Mouse (Mus musculus) left cerebral cortex, adult 11 months (tissue): ENCODE data around the gene Kif5c.

Source experiments
- DNase-seq: peaks from one replicate; pipeline ENCODE4 v3.0.0; 2022; ENCODE audit warnings: low spot score

Gene Kif5c

DNA sequence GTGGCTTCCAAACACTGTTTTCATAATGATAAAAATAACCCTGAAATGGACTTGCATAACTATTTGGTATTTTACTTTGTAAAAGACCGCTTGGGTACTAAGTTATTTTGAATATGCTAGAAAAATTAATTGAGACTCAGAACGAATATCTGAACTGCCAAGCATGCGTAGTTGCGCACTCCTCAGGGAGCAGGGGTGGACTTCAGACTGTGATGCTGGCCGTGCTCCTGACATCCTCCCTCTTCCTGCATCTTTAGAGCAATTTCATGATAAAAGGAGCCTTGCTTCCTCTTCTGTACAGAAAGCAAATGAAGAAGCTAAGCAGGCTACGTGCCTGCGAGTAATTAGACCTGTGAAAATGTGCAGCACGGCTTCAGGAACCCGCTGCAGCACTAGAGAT, 101.2 kb downstream of the Kif5c start:
- DNase-seq = no peak

DNA sequence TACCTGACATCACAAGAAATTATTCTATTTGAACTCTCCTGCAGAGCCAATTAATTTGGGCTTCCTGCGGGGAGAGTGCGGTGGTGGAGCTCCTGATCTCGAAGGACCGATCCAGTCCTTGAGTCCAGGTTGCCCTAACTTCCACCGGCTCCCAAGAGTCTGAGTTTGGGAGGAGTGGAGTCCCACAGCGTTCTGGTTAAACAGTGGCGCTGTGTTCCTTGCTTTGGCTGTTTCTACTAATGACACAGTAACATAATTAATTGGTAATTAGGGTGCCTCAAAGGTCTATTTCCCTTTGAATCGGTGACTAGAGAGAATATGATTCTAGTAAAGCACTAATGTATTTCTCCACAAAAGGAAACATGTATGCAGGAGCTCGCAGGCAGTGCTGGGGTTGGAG, 103.2 kb downstream of the Kif5c start:
- DNase-seq = no peak

DNA sequence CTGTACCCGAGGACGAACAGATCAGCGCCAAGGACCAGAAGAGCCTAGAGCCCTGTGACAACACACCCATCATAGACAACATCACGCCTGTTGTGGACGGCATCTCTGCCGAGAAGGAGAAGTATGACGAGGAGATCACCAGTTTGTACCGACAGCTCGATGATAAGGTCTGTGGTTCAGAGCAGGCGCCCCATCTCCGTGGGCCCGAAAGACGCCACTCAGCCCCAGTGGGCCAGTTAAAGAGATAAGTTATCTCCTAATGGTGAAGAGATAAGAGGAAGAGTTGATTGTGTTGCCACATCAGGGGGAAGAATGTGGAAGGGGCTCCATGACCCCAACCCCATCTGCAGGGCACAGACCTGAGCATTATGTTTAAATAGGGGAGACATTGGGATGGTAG, 103.9 kb downstream of the Kif5c start:
- DNase-seq = no peak

DNA sequence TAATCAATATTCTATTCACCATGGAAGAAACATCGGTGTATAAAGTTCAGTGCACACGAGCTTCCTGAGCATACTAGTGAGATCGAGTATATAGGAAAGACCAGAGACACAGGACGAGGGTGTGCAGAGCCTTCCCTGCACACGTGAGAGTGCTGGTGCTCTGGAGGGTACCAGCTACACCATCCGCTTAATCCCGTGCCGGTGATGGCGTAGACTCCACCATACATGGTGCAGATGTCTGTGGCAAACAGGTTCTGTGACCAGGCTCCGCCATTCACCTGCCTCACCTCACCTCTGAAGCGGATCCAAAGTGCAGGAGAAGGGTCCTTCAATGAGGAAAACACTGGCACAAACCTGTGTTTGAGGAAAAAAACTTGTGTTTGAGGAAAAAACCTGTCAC, 107.6 kb downstream of the Kif5c start:
- no peak for DNase-seq

DNA sequence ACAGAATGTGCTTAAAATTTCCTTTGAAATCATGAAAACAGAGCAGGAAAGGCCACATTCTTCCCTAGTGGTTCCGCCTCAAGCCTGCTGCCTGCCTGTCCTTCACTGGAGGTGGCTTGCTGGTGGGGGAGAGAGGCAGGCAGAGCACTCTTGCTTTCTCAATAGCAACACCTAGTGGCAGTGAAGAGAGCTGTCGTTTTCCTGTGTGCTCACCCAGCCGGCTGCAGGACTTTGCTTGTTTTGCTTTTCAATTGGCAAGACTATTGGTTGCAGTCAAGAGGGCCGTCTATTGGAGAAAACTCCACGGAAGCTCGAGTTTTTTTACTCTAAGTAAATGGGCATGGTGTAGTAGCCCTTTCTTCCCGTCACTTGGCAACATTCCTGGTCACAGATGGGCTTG, 108.1 kb downstream of the Kif5c start:
- DNase-seq = peak; percentile 53

DNA sequence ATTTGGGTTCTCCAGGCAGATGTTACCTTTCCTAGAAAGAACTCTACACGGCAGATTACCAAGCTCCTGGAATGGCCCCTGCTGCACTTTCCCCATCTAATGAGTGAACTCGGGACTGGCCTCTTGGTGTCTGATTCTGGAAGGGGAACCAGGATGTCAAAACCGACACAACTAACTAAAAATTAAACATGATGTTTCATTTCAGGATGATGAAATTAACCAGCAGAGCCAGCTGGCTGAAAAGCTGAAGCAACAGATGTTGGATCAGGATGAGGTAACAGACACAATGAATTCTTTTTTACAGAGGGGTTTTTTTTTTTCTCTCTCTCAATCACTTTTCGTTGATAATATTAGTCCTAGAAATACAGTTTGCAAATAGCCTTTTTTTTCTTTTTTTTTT, 108.6 kb downstream of the Kif5c start:
- DNase-seq = no peak

DNA sequence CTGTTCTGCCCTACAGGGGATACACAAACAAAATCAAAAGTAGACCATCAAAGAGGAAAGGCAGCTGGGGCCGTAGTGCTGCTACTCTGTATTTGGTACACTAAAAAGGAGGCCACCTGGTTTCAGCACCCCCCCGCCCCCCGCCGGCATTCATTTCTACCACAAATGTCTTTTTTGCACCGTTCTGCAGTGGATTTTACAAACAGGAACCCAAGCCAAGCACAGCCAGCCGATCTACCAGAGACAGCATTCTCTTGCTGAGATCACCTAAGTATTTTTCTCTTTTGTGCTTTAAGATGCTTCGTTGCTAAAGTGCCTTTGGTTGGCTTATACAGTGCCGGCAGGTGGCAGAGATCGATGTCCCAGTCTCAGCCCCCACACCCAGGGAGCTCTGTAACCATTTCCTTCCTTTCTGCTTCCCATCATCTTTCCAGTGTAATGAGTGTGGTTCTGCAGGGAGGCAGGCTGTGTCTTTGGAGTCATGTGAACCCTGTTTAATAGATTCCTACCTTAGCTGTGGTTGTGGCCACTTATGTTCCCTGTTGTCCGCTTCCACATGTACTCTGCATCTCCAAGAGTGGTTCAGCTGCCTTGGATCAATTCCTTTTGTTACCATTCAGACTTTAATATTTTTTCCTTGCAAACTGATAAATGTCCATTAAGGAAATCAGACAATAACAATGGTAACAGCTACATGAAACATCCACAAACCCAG, 110.0 kb downstream of the Kif5c start:
- no peak for DNase-seq

DNA sequence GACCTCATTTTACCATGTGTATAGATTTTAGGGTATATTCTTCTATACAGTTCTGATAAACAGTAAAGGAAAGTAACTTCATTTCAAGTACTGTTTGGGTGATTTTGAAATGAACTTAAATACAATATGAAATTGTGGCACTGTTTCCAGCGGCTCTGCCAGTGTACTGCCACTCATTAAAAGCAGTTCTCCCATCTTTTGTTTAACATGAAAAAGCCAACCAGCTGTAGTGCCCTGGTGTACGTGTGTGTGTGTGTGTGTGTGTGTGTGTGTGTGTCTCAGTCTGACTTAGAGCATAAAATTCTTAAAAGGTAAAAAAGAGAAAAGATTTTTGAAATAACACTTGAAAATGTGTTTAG, 110.5 kb downstream of the Kif5c start:
- DNase-seq = no peak

DNA sequence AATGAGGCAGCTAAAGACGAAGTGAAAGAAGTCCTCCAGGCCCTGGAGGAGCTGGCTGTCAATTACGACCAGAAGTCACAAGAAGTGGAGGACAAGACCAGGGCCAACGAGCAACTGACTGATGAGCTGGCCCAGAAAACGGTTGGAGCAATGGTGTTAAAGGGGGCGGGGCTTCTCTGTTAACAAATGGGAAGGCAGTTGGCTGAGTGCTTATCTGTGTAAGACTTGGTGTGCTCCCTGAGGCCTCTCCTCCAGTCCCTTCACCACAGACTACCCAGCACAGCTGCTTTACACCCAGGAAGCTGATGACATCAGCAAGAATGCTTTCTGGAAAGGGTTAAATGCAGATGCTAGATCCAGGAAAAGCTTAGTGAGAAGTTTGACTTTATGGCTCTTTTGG, 111.1 kb downstream of the Kif5c start:
- DNase-seq = no peak

DNA sequence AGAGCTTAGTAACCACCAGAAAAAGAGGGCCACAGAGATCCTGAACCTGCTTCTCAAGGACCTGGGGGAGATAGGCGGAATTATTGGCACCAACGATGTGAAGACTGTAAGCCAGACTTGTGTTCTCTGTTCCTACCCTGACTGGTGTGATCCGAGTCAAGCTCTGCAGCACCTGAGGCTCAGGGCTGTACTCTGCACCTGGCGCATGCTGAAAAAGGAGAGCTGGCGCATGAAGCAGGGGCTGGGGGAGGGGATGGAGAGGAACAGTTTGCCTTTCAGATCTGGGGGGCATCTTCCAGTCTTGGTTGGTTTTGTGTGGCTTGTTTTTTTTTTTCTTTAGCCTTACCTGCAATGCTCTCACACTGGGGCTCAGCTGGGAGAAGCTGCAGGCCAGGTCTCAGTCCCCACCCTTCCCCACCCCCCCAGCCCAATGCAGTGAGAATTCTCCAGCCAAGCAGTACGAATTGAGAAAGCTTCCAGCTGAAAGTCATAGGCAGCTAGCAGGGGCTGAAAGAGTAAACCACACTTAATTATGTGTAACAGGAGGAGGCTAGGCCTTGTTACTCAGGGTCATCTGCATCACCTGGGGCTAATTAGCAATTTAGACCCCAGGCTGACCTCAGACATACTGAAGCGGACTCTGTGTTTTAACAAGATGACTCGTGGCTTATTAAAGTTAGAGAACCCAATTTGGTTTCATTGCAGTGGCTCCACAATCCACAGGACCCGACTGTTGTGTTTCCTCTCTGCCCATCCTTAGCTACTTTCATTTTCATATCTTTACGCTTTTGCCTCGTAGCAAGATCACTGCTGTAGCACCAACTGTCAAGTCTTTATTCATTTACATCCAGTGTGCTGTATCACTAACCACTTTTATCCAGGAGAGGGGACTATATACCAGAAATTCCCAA, 113.9 kb downstream of the Kif5c start:
- no peak for DNase-seq

DNA sequence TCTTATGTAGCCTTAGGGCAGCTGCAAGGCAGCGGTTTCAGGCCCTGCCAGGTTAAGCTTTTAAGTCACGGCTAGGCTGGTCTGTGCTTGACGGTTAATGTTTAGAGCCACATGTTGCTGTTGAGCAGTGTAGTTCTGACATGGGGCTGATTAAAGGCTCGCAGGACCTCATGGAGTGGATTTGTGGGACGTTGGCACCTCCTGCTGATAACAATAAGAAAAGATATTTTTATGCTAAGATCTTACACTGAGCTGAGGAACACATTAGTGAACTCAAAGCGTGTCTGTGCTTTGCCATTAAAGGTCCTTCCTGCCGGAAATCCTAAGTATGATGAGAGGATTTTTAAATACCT, 114.5 kb downstream of the Kif5c start:
- no peak for DNase-seq

DNA sequence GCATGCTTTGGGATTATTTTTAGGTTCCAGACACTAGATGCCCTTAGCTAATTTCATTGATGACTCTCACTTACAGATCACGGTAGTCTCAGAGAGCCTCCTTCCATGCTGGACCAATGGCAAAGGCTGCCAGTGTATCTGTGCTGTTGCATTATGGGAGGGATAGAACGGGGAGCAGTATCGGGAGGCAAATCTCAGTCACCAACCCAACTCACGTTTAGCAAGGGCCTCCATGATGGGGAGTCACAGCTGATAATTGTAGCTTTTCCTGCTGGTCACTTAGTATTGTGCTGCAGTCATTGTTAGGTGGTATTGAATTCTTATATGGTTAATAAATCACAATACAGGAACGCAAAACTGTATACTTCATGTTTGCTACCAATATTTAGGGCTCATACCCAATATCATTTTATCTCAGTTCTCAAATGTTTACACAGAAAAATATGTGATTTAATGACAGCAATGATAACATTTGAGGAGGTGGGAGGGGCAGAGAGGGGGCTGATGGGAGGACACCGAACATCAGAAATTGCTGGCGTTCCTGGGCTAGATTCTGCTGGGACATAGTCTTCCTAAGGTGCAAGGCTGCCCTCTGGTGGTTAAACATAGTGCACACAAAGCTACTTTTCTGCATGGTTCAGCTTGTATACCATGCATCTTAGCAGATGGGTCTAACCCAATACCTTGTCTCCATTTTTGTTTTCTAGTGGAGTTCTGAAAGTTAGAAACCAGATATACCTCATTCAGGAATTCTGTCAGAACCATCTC, 115.1 kb downstream of the Kif5c start:
- DNase-seq = peak; percentile 73

DNA sequence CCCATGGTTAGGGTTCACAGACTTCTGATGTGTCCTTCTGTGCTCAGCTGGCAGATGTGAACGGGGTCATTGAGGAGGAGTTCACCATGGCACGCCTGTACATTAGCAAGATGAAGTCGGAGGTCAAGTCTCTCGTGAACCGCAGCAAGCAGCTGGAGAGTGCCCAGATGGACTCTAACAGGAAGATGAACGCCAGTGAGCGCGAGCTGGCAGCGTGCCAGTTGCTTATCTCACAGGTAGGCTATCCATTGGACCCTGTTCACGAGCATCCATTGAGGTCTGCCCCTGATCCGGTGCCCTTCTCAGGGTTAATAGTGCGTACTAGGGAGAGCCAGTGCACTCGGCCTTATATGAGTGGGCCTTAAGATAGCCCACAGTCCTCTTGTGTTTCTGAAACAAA, 116.3 kb downstream of the Kif5c start:
- no peak for DNase-seq

DNA sequence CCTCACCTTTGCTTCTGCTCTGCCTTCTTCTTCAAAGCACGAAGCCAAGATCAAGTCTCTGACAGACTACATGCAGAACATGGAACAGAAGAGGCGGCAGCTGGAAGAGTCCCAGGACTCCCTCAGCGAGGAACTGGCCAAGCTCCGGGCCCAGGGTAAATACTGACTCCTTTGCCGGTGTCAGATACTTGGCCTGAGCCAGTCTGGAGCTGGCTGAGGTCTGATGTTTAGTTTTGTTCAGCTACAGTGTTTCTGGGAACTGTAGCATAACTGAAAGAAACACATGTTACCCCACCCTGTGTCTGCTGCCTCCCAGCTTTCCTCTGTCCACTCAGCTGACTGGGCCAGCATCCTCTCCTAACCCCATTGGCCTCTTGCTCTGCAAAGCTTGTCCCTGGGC, 119.9 kb downstream of the Kif5c start:
- no peak for DNase-seq

DNA sequence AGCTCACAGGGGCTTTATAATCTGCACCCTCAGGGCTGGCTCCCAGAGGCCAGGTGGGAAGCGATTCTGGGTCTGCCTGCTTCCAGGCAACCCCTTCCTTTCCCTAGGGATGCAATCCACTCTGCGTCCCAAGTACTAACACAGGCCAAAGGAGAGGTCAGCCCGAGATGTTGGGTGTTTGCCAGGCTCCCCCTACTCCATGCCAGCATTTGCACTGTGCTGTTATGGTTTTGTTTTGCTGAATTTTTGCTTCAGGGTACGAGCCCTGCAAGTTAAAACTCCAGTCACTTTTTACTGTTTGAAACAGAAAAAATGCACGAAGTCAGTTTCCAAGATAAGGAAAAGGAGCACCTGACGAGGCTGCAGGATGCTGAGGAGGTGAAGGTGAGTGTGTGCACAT, 121.9 kb downstream of the Kif5c start:
- no peak for DNase-seq

DNA sequence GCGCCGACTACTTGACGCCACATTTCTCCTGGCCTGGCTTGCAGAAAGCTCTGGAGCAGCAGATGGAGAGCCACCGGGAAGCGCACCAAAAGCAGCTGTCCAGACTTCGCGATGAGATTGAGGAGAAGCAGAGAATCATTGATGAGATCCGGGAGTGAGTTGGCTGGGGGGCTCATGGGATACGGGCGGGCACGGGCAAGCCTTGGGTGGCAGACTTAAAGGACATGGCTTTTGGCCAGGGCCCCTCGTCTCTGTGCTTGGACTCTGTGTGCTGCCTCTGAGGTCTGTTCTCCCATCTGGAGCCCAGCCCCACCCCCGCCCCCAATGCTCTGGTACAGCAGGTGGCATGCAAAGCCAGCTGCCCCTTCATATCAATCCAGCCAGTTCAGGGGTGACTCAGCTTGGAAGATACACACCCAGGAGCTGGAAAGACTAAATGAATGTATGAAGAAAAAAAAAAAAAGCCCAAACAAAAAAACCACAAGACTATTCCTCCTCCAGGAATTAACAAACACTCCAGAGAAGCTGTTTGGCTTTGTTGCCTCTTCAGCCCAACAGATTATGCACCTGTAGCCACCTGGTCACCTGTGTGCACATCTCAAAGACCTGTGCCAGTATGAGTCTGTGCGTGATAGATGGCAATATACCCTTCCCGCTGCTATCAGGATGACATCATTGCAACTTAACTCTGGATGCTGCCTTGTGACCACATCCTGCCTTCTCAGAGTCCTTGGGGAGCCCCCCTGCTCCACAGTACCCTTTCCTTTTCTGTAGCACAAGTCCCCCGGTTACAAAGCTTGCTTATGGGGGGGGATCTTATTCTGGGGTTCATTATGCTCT, 123.0 kb downstream of the Kif5c start:
- DNase-seq = no peak

DNA sequence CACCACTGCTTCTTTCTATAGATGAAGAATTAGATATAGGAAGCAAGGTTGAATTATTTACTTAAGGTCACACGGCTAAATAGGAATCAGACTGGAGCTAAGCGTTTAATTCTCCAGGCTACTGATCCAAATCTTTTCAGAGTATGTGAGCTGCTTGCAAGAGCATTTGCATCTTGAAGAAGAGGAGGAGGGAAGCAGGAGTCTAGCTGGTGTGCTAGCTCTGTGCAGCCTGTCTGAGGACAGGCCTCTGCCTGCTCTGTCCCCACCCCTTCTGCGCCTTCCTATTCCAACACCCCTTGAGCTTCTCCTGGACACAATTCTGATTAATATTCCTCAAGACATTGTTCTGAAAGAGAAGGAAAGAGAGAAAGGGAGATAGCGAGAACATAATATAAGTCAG, 123.8 kb downstream of the Kif5c start:
- no peak for DNase-seq

DNA sequence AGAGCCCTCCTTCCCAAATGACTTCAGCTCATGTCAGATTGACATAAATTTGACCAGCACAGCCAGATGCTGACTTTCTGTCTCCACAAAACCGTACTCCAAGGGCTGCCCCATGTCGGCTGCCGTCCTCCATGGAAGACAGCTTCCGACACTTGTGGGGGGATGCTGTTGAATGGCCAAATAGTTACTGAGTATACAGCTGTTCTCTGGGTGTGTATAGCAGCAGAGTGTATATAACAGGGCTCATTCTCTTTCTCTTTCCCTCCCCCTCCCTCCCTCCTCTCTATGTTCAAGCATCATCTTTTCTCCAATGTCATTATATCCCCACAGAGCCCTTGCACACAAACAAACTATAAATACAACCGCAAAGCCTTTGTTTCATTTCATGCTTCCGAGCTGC, 124.7 kb downstream of the Kif5c start:
- no peak for DNase-seq

DNA sequence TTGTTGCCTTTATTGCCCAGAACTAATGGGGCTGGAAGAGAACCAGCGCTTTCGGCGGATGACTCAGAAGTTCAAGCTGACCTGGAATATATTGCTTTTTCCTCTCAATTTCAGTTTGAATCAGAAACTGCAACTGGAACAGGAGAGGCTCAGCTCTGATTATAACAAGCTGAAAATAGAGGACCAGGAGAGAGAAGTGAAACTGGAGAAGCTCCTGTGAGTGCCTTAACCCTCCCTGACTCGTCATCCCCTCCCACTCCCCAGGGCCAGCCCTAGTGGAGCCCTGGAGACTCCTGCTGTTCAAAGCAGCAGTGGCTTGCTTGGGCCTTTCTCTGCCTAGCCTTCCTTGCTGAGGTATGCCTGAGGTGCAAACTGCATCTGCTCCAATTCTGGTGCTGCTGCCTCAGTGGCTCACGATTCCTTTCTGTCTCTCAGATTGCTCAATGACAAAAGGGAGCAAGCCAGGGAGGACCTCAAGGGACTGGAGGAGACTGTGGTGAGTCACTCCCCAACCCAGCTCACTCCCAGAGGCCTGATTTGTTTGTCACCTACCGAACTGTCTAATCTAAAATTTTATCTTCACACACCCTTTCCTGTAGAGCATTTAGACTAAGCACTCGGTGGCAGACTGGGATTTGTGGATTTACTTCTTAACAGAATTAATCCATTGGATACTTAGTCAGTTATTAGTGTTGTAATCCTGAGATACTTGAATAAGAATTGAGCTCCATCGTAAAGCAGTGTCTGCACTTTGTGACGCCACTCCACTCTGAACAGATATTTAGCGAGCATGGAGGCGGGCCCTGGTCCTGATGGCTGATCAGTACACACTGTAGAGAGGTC, 125.4 kb downstream of the Kif5c start:
- DNase-seq = no peak

DNA sequence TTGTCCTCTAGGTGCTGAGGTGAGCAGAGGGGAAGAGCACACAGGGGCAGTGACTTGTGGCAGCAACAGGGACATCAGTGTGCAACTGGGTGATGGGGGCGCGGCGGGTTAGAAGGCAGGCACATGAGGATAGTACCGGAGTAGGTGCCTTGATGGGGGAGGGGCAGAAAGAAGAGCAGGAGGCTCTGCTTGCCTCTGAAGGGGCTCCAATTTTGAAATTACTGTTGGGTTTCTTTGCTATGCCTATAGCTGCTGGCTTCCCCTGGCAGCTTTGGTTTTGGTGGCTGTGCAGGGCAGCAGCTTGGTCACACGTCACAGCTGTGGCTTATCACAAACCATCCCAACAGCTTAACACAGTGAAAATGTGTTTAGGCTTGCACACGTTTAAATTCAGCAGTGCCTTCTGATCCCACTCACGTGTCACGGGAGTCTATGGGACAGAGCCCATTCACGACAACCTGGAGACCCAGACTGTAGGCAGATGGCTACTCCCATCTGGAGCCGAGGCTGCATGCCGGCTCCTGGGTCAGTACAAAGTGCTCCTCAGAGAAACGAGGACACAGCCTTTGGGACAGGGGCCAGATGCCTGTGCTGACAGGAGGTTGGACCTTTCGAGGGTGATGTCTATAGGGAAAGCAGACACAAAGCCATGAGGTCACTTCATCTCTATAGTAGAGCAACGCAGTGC, 126.1 kb downstream of the Kif5c start:
- DNase-seq = no peak

DNA sequence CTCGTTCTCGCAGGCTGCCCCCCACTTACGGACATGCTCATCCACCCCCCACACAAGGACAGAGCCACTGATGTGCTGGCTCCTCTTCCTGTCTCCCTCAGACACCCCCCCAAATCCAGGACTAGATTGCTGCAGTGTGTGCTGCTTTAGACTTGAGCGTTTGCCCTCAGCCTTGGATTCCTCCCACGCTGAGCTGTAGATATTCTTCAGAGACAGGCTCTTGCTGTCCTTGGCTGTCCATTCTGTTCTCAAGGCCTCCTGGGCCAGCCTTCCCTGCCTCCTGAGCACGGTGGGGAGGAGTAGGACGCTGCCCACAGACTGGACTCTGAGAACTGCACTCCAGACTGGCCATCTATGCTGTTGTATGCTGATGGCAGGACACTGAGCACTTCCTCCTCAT, 127.8 kb downstream of the Kif5c start:
- DNase-seq = no peak
